8 mouse cellular contexts compared by ENCODE assay signal in the genomic region with DNA sequence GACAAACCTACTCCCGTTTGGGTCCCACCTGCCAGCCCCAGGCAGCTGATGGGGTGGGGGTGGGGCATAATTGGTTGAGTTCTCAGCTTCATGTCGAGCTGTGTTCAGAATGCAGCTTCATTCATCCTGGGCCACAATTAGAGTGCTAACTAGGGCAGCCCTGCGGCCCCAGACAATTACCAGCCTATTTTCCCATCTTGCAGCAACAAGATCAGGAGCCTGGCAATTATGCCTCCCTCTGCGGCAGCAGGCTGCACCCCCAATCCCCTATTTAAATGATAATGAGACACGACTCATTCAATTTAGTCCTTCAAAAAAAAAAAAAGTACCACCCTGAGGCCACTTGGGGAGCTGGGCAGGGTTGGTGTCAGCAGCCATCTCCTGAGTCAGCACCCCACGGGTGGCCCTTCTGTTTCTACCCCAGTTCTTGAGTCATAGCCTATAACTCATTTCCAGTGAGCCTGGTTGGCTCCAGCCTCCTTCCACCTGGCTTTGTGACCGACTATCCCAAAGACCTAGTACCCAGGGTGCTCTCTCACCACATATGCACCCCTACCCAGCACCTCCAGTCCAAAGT. TPM values are rescaled to one million over a fixed set of nuclear protein-coding genes. Genes with fewer than 3 reads are reported as not detected.
DNase-seq lines count a peak whose midpoint lies in the region; ATAC-seq and TF ChIP-seq lines count a peak whose summit lies in the region.

No protein-coding gene starts in this region.

- H3K9ac ChIP-seq in heart, embryonic 11.5 days (ENCODE audit: low read depth, low read length): no peak overlapping the region

- peaks cover 30% of the 10 kb centered on the region for H3K4me1 ChIP-seq in heart, embryonic 11.5 days (ENCODE audit: control insufficient read depth, insufficient read depth, low read length)
- peaks cover 79% of the 10 kb centered on the region for H3K4me1 ChIP-seq in cerebellum, adult 2 months (ENCODE audit: control insufficient read depth, insufficient read depth, low read length)

- intact Hi-C loops in heart, postnatal 14 days (cut with DNase I): no loop called here
- intact Hi-C loops in left cerebral cortex, postnatal 14 days (cut with DNase I): no loop called here

- no peak for ATAC-seq in heart, embryonic 11.5 days (replicated peaks; ENCODE audit: insufficient number of reproducible peaks, low FRiP score, low TSS enrichment)

- no peak overlapping the region for H3K4me2 ChIP-seq in heart, embryonic 11.5 days

- H3K9me3 ChIP-seq in heart, embryonic 11.5 days (replicated peaks; ENCODE audit: control insufficient read depth, low read length): no peaks in the 10 kb centered on the region

- no peak for TF ChIP-seq POLR2A in cerebellum, adult 2 months (IDR thresholded peaks at IDR 0.05; ENCODE audit: borderline replicate concordance, insufficient read depth, low read length)

- DNase-seq in heart, postnatal 14 days: no peak
- peak; percentile 80 to 90 for DNase-seq in cerebellum, adult 2 months
- peak; percentile 64 to 66 for DNase-seq in frontal cortex, adult 2 months (ENCODE audit: extremely low spot score in 1 of 2, low spot score in 1 of 2)
- DNase-seq in left cerebral cortex, postnatal 14 days (ENCODE audit: low spot score in 2 of 2): peak; percentile 65 to 77
- no peak for DNase-seq in spleen, postnatal 4 days (ENCODE audit: low spot score in 2 of 2)
- no peak for DNase-seq in gastrocnemius, adult 8-10 months (ENCODE audit: low spot score in 2 of 2)
- DNase-seq in thymus, postnatal 0 days (ENCODE audit: low spot score): no peak

- peak; percentile 7; the same call in 1 of the 2 replicates for TF ChIP-seq CTCF in cerebellum, adult 2 months (IDR thresholded peaks at IDR 0.05; ENCODE audit: borderline replicate concordance, insufficient read depth, low read depth, low read length)

- H3K27me3 ChIP-seq in heart, embryonic 11.5 days (ENCODE audit: control insufficient read depth, insufficient read depth, low read length): no peaks in the 10 kb centered on the region
- H3K27me3 ChIP-seq in cerebellum, adult 2 months (ENCODE audit: control insufficient read depth, insufficient read depth, low read length): no peaks in the 10 kb centered on the region

- 30% methylated on average over 7 of the region's 7 CpGs for WGBS in heart, embryonic 11.5 days (ENCODE audit: insufficient replicate concordance)
- WGBS in cerebellum, adult 2 months: 5% methylated on average over 7 of the region's 7 CpGs

- H3K4me3 ChIP-seq in heart, embryonic 11.5 days (ENCODE audit: low read depth, low read length): no peak overlapping the region
- H3K4me3 ChIP-seq in cerebellum, adult 2 months (replicated peaks; ENCODE audit: insufficient read depth, low read depth, low read length): no peak overlapping the region

- 0 out of 2 replicates have a peak overlapping the region, but pooled peaks have one; percentile 31 for H3K27ac ChIP-seq in heart, embryonic 11.5 days (ENCODE audit: low read depth, low read length)
- H3K27ac ChIP-seq in cerebellum, adult 2 months (ENCODE audit: insufficient read depth, low read length): peak overlapping the region; percentile 74

- H3K36me3 ChIP-seq in heart, embryonic 11.5 days (ENCODE audit: control insufficient read depth, insufficient read depth, low read length): no peaks in the 10 kb centered on the region

RNA-seq across cellular contexts. Expression of a gene that starts 31.4 kb away (rescaled TPM):
- polyA plus RNA-seq in heart, embryonic 11.5 days (2014; fragmentation: Nextera tagmentation; extraction: Ambion mirVana): 8.1 and 10.2 TPM in 2 replicates
- 10 to 100 TPM; 47.4 to 50.6 TPM for total RNA-seq in heart, postnatal 14 days (2021)
- 65.4 and 72.7 TPM in 2 replicates for polyA plus RNA-seq in cerebellum, adult 2 months (2012; rRNA removed)
- polyA plus RNA-seq in frontal cortex, adult 2 months (2012; rRNA removed): 54.9 and 60.8 TPM in 2 replicates
- total RNA-seq in left cerebral cortex, postnatal 14 days (2021): 10 to 100 TPM; 75.8 to 81.9 TPM
- total RNA-seq in gastrocnemius, adult 8-10 months (2022): 10 to 100 TPM; 27.3 to 40.0 (median 33.9) TPM
- 8.5 and 10.4 TPM in 2 replicates for polyA plus RNA-seq in thymus, postnatal 0 days (2015; fragmentation: Nextera tagmentation; extraction: Ambion mirVana)

Comparison
In these comparisons a context has a peak if more than half of its experiments do, and no peak if none do; other contexts are left out.
1. DNase-seq: peak in cerebellum, adult 2 months (2 of 2), frontal cortex, adult 2 months (2 of 2) and left cerebral cortex, postnatal 14 days (2 of 2); none in heart, postnatal 14 days (0 of 2), spleen, postnatal 4 days (0 of 2), gastrocnemius, adult 8-10 months (0 of 2) and thymus, postnatal 0 days (single experiment).